Mouse (Mus musculus) cortical plate, adult 2 months (tissue): ENCODE data around the gene Gm10401.

Experiments
- CTCF ChIP-seq: fragments of 200-500 bp; IDR thresholded peaks from 2 replicates; pipeline ENCODE4 v1.5.1; 2011; ENCODE audit warnings: mild to moderate bottlenecking, control low read depth, low read length; ENCODE audit not compliant: insufficient read depth; ENCODE audit errors: extremely low read depth
- POLR2A ChIP-seq: fragments of 200-500 bp; IDR thresholded peaks from 2 replicates; pipeline ENCODE4 v1.6.1; 2011; ENCODE audit warnings: mild to moderate bottlenecking, low read length, control low read depth; ENCODE audit not compliant: insufficient read depth; ENCODE audit errors: extremely low read depth

DNA sequence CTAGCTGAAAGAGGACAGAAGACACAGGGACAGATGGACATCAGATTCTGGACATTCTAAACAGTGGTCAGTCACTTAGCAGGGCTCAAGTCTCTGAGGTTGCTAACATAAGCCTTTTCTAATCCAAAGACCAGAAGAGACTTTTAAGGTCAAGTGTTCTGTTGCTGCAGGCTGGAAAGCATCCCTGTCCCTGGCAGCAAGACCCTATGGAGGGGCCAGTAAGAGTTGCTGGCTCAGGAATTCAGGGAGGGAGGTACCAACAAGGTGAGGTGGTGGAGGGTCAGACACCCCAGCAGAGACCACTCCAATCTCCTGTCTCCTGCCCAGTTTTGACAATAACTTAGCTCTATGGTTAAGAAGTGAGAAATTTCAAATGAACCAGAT, 48.6 kb upstream of the Gm10401 start:
- TF ChIP-seq POLR2A (no peak), CTCF (no peak)
